Mouse (Mus musculus) intestine, embryonic 14.5 days (tissue): Measurements from ENCODE around the gene Eif4enif1. TPM values are rescaled to one million over a fixed set of nuclear protein-coding genes. Genes with fewer than 3 reads are reported as not detected.

Experiments
- ATAC-seq: fragments of 200-750 bp; cut with Nextera tagmentation; replicated peaks from 2 replicates; pipeline ENCODE4 v1.8.0; 2017; ENCODE audit warnings: low read depth, moderate number of reproducible peaks, moderate TSS enrichment, moderate library complexity; ENCODE audit not compliant: low FRiP score, low TSS enrichment
- DNase-seq: peaks from one replicate; pipeline ENCODE4 v3.0.0-alpha.2; 2018; ENCODE audit warnings: low spot score
- H3K27ac ChIP-seq: fragments of 300-500 bp; sonication (generic); 2 replicates; pipeline ENCODE4 v1.5.1; 2014; ENCODE audit warnings: low read depth, mild to moderate bottlenecking, control low read depth
- H3K27me3 ChIP-seq: fragments of 300-500 bp; sonication (generic); replicated peaks from 2 replicates; pipeline ENCODE4 v1.6.1; 2014; ENCODE audit warnings: low read length, control low read depth; ENCODE audit not compliant: control insufficient read depth, insufficient read depth
- H3K36me3 ChIP-seq: fragments of 300-500 bp; sonication (generic); 2 replicates; pipeline ENCODE4 v1.6.1; 2014; ENCODE audit warnings: low read length, control low read depth; ENCODE audit not compliant: control insufficient read depth, insufficient read depth
- H3K4me1 ChIP-seq: fragments of 300-500 bp; sonication (generic); replicated peaks from 2 replicates; pipeline ENCODE4 v1.6.1; 2014; ENCODE audit warnings: low read length, control low read depth, mixed read lengths; ENCODE audit not compliant: control insufficient read depth, insufficient read depth
- H3K4me2 ChIP-seq: fragments of 300-500 bp; sonication (generic); 2 replicates; pipeline ENCODE4 v1.6.1; 2014; ENCODE audit warnings: low read length
- H3K4me3 ChIP-seq: fragments of 300-500 bp; sonication (generic); 2 replicates; pipeline ENCODE4 v1.5.1; 2014; ENCODE audit warnings: low read depth, low read length, control low read depth, mixed read lengths
- H3K9ac ChIP-seq: fragments of 300-500 bp; sonication (generic); 2 replicates; pipeline ENCODE4 v1.6.1; 2014; ENCODE audit warnings: mild to moderate bottlenecking, low read length
- H3K9me3 ChIP-seq: fragments of 300-500 bp; sonication (generic); 2 replicates; pipeline ENCODE4 v1.6.1; 2016; ENCODE audit warnings: low read length, control low read depth; ENCODE audit not compliant: control insufficient read depth
- WGBS: fragments of 180-500 bp; shearing (Covaris S2); extraction: QIAGEN DNeasy Blood & Tissue Kit; methylation state at CpG from one replicate; pipeline ENCODE4 v1.1.7; 2014; 5-methylcytosine and 5-hydroxymethylcytosine counted together
- polyA plus RNA-seq: library from polyadenylated mRNA; unstranded; fragments of >200 nt; fragmentation: Nextera tagmentation; extraction: Ambion mirVana; gene quantifications from 2 replicates; pipeline ENCODE4 v1.2.1, GENCODE M21; 2014

Gene Eif4enif1
- polyA plus RNA-seq, 1 experiment from 2014 or later: 52.7 TPM

GRCm38 (mm10) chr11:3288521-3289301 is 86.5 kb downstream of the Eif4enif1 start, which contains the start of gene Patz1:
TSS of gene Patz1 (plus strand) at chr11:3288874.
- no peaks in the 10 kb centered on the region for H3K27me3 ChIP-seq
- WGBS: under 1% methylated on average over 41 of the region's 41 CpGs
- H3K4me2 ChIP-seq: peak within 1 kb of the TSS; percentile 95
- DNase-seq (peak; percentile 92), ATAC-seq (no peak)
- H3K27ac ChIP-seq: peak within 1 kb of the TSS; percentile 100
- H3K36me3 ChIP-seq: peaks cover 7% of the 10 kb centered on the region
- H3K4me3 ChIP-seq: peak within 1 kb of the TSS; percentile 81
- peaks cover 22% of the 10 kb centered on the region for H3K4me1 ChIP-seq
- H3K9ac ChIP-seq: peak within 1 kb of the TSS; percentile 98
- H3K9me3 ChIP-seq: no peaks in the 10 kb centered on the region

GRCm38 (mm10) chr11:3289302-3289802 is 87.2 kb downstream of the Eif4enif1 start:
- DNase-seq (no peak), ATAC-seq (peak; percentile 86)
- peaks cover 13% of the 10 kb centered on the region for H3K36me3 ChIP-seq
- no peaks in the 10 kb centered on the region for H3K27me3 ChIP-seq
- H3K4me3 ChIP-seq: peak overlapping the region; percentile 81
- under 1% methylated on average over 35 of the region's 40 CpGs for WGBS
- no peaks in the 10 kb centered on the region for H3K9me3 ChIP-seq
- H3K4me1 ChIP-seq: peaks cover 24% of the 10 kb centered on the region
- peak overlapping the region; percentile 100 for H3K27ac ChIP-seq
- H3K4me2 ChIP-seq: peak overlapping the region; percentile 95
- H3K9ac ChIP-seq: peak overlapping the region; percentile 98

GRCm38 (mm10) chr11:3289803-3290639 is 87.8 kb downstream of the Eif4enif1 start:
- H3K36me3 ChIP-seq: peaks cover 19% of the 10 kb centered on the region
- DNase-seq (peak; percentile 94), ATAC-seq (peak; percentile 61)
- under 1% methylated on average over 68 of the region's 92 CpGs for WGBS
- H3K27ac ChIP-seq: peak overlapping the region; percentile 100
- H3K9me3 ChIP-seq: no peaks in the 10 kb centered on the region
- peak overlapping the region; percentile 95 for H3K4me2 ChIP-seq
- H3K27me3 ChIP-seq: no peaks in the 10 kb centered on the region
- H3K4me1 ChIP-seq: peaks cover 28% of the 10 kb centered on the region
- peak overlapping the region; percentile 98 for H3K9ac ChIP-seq
- peak overlapping the region; percentile 81 for H3K4me3 ChIP-seq

- no peak for ATAC-seq
- H3K27ac ChIP-seq: peak overlapping the region; percentile 100
- H3K4me1 ChIP-seq: peaks cover 30% of the 10 kb centered on the region
- peak overlapping the region; percentile 95 for H3K4me2 ChIP-seq
- H3K4me3 ChIP-seq: peak overlapping the region; percentile 81
- 0% methylated on average over 50 of the region's 50 CpGs for WGBS
- DNase-seq: peak; percentile 76
- H3K27me3 ChIP-seq: no peaks in the 10 kb centered on the region
- H3K36me3 ChIP-seq: peaks cover 26% of the 10 kb centered on the region
- no peaks in the 10 kb centered on the region for H3K9me3 ChIP-seq
- peak overlapping the region; percentile 98 for H3K9ac ChIP-seq
These were observed 88.6 kb downstream of the Eif4enif1 start for GRCm38 (mm10) chr11:3290640-3291310.

- Histone ChIP-seq H3K4me2 (peak overlapping the region; percentile 95), H3K4me1 (peaks cover 34% of the 10 kb centered on the region), H3K27ac (peak overlapping the region; percentile 100), H3K4me3 (peak overlapping the region; percentile 81), H3K9me3 (no peaks in the 10 kb centered on the region), H3K9ac (peak overlapping the region; percentile 98), H3K36me3 (peaks cover 34% of the 10 kb centered on the region), H3K27me3 (no peaks in the 10 kb centered on the region)
- ATAC-seq (no peak), DNase-seq (peak; percentile 75)
- whole genome bisulfite sequencing: 1% methylated on average over 26 of the region's 26 CpGs
These were observed 89.3 kb downstream of the Eif4enif1 start for GRCm38 (mm10) chr11:3291311-3292061.

- 0 out of 2 replicates have a peak, but pooled peaks have one; percentile 7 for ATAC-seq
- H3K4me1 ChIP-seq: peaks cover 32% of the 10 kb centered on the region
- 2% methylated on average over 8 of the region's 8 CpGs for WGBS
These were observed 89.8 kb downstream of the Eif4enif1 start for GRCm38 (mm10) chr11:3292062-3292421.

GRCm38 (mm10) chr11:3292711-3293249 is 90.6 kb downstream of the Eif4enif1 start:
- peak overlapping the region; percentile 98 for H3K9ac ChIP-seq
- H3K36me3 ChIP-seq: peaks cover 46% of the 10 kb centered on the region
- DNase-seq (peak; percentile 74), ATAC-seq (no peak)
- peaks cover 26% of the 10 kb centered on the region for H3K4me1 ChIP-seq
- peak overlapping the region; percentile 100 for H3K27ac ChIP-seq
- no peaks in the 10 kb centered on the region for H3K27me3 ChIP-seq
- peak overlapping the region; percentile 81 for H3K4me3 ChIP-seq
- WGBS: 2% methylated on average over 8 of the region's 8 CpGs
- H3K4me2 ChIP-seq: peak overlapping the region; percentile 95
- no peaks in the 10 kb centered on the region for H3K9me3 ChIP-seq

More at GRCm38 (mm10) chr11:3292062-3292421, 89.8 kb downstream of the Eif4enif1 start:
- no peaks in the 10 kb centered on the region for H3K9me3 ChIP-seq
- peak overlapping the region; percentile 100 for H3K27ac ChIP-seq
- peaks cover 39% of the 10 kb centered on the region for H3K36me3 ChIP-seq
- H3K27me3 ChIP-seq: no peaks in the 10 kb centered on the region
- peak; percentile 89 for DNase-seq
- peak overlapping the region; percentile 98 for H3K9ac ChIP-seq
- peak overlapping the region; percentile 95 for H3K4me2 ChIP-seq
- H3K4me3 ChIP-seq: peak overlapping the region; percentile 81
